Mouse (Mus musculus) intestine, postnatal 0 days (tissue): ENCODE measurements around the gene Ces5a. TPM values are rescaled to one million over a fixed set of nuclear protein-coding genes. Genes with fewer than 3 reads are reported as not detected.
"Not testable (repeated sequence)": the region's sequence is repeated elsewhere in the genome, so short reads cannot be mapped to it uniquely, and the experiment has no call there.

Experiments used
- ATAC-seq: fragments of 200-750 bp; cut with Nextera tagmentation; 2 replicates; pipeline ENCODE4 v1.8.0; 2017; ENCODE audit warnings: mild to moderate bottlenecking, moderate TSS enrichment, moderate library complexity
- H3K27ac ChIP-seq: fragments of 300-500 bp; sonication (generic); 2 replicates; pipeline ENCODE4 v1.5.1; 2014; ENCODE audit warnings: mild to moderate bottlenecking, low read depth, low read length, moderate library complexity
- H3K27me3 ChIP-seq: fragments of 300-500 bp; sonication (generic); replicated peaks from 2 replicates; pipeline ENCODE4 v1.6.1; 2014; ENCODE audit warnings: low read length, mixed read lengths; ENCODE audit not compliant: control insufficient read depth, insufficient read depth
- H3K36me3 ChIP-seq: fragments of 300-500 bp; sonication (generic); 2 replicates; pipeline ENCODE4 v1.6.1; 2014; ENCODE audit warnings: mild to moderate bottlenecking, moderate library complexity; ENCODE audit not compliant: control insufficient read depth, insufficient read depth
- H3K4me1 ChIP-seq: fragments of 300-500 bp; sonication (generic); replicated peaks from 2 replicates; pipeline ENCODE4 v1.6.1; 2014; ENCODE audit warnings: antibody characterized with exemption, low read length, mixed read lengths; ENCODE audit not compliant: control insufficient read depth, insufficient read depth
- H3K4me2 ChIP-seq: fragments of 300-500 bp; sonication (generic); replicated peaks from 2 replicates; pipeline ENCODE4 v1.6.1; 2014; ENCODE audit warnings: low read depth, mild to moderate bottlenecking, moderate library complexity
- H3K4me3 ChIP-seq: fragments of 300-500 bp; sonication (generic); 2 replicates; pipeline ENCODE4 v1.5.1; 2014; ENCODE audit warnings: low read depth, low read length
- H3K9ac ChIP-seq: fragments of 300-500 bp; sonication (generic); 2 replicates; pipeline ENCODE4 v1.6.1; 2014; ENCODE audit warnings: mild to moderate bottlenecking, low read depth, low read length
- H3K9me3 ChIP-seq: fragments of 300-500 bp; sonication (generic); 2 replicates; pipeline ENCODE4 v1.6.1; 2016; ENCODE audit warnings: mixed run types; ENCODE audit not compliant: control insufficient read depth
- CTCF ChIP-seq: sonication (generic); IDR thresholded peaks from 2 replicates; pipeline ENCODE4 v1.5.1; 2016; ENCODE audit warnings: low read depth, mild to moderate bottlenecking, control low read depth, antibody characterized with exemption, moderate library complexity
- WGBS: fragments of 180-500 bp; shearing (Covaris S2); extraction: QIAGEN DNeasy Blood & Tissue Kit; methylation state at CpG from one replicate; pipeline ENCODE4 v1.1.7; 2014; 5-methylcytosine and 5-hydroxymethylcytosine counted together
- polyA plus RNA-seq: library from polyadenylated mRNA; unstranded; fragments of >200 nt; fragmentation: Nextera tagmentation; extraction: Ambion mirVana; gene quantifications from 2 replicates; pipeline ENCODE4 v1.2.1, GENCODE M21; 2015

The Ces5a gene
- polyA plus RNA-seq, 1 experiment from 2014 or later: not detected

DNA sequence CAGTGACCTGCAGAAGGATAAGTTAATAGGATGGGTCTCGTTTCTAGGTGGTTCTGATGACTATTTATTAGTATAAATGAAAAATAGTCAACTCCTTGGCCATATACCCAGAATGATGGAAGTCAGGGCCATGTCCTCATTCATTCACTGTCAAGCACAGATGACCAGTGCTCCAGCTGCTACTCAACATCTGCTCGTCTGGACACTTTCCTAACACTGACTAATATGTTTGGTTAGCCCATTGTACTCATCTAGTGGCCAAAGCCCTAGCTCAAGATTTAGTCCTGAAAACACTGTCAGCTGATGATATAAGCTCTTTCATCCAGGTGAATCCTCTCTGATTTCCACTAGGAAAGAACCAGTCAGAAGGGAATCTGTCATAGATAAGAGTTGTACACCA lies 24.1 kb upstream of the Ces5a start:
- Histone ChIP-seq H3K27ac (no peak overlapping the region), H3K4me1 (no peaks in the 10 kb centered on the region), H3K9ac (no peak overlapping the region), H3K27me3 (no peaks in the 10 kb centered on the region), H3K4me3 (no peak overlapping the region), H3K36me3 (no peaks in the 10 kb centered on the region), H3K9me3 (no peaks in the 10 kb centered on the region), H3K4me2 (no peak overlapping the region)
- TF ChIP-seq CTCF: no peak
- WGBS: 63% methylated on average over 2 of the region's 2 CpGs
- no peak for ATAC-seq

GRCm38 (mm10) chr8:93502634-93503033 lies 33.0 kb downstream of the Ces5a start:
- Histone ChIP-seq H3K27me3 (no peaks in the 10 kb centered on the region), H3K4me3 (no peak overlapping the region), H3K27ac (no peak overlapping the region), H3K9me3 (no peaks in the 10 kb centered on the region), H3K4me2 (no peak overlapping the region), H3K9ac (no peak overlapping the region), H3K4me1 (no peaks in the 10 kb centered on the region), H3K36me3 (no peaks in the 10 kb centered on the region)
- ATAC-seq: no peak
- WGBS: 65% methylated on average over 3 of the region's 3 CpGs
- no peak for TF ChIP-seq CTCF

DNA sequence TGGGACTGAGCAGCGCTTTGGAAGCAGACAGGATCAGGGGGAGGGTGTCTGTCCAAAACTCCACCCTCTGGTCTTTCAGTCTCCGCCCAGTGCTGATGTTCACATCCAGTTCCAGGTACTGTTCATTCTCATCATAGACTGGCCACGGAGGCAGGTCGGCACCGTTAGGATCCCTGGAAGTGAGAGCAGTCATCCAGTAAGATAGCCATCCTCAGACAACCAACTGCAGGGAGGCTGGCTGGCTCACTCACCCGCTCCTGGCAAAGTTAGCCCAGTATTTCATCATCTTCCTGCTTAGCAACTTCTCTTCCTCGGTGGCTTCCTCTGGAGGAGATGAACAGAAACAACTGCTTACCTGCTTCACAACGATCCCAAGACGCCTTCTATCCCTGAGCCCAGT lies 36.2 kb downstream of the Ces5a start:
- Histone ChIP-seq H3K27me3 (no peaks in the 10 kb centered on the region), H3K36me3 (no peaks in the 10 kb centered on the region), H3K4me3 (no peak overlapping the region), H3K4me2 (no peak overlapping the region), H3K9ac (no peak overlapping the region), H3K27ac (no peak overlapping the region), H3K9me3 (no peaks in the 10 kb centered on the region), H3K4me1 (no peaks in the 10 kb centered on the region)
- ATAC-seq: no peak
- TF ChIP-seq CTCF: no peak
- 43% methylated on average over 9 of the region's 9 CpGs for WGBS

GRCm38 (mm10) chr8:93495330-93495729 lies 40.3 kb downstream of the Ces5a start:
- no peaks in the 10 kb centered on the region for H3K36me3 ChIP-seq
- H3K4me3 ChIP-seq: no peak overlapping the region
- TF ChIP-seq CTCF: peak; percentile 90
- no peak overlapping the region for H3K4me2 ChIP-seq
- 16% methylated on average over 6 of the region's 6 CpGs for whole genome bisulfite sequencing
- H3K27ac ChIP-seq: no peak overlapping the region
- no peaks in the 10 kb centered on the region for H3K9me3 ChIP-seq
- no peaks in the 10 kb centered on the region for H3K4me1 ChIP-seq
- H3K9ac ChIP-seq: no peak overlapping the region
- ATAC-seq: no peak
- H3K27me3 ChIP-seq: no peaks in the 10 kb centered on the region

GRCm38 (mm10) chr8:93488743-93489142 lies 46.9 kb downstream of the Ces5a start:
- Histone ChIP-seq H3K27me3 (no peaks in the 10 kb centered on the region), H3K4me2 (no peak overlapping the region), H3K36me3 (no peaks in the 10 kb centered on the region), H3K4me3 (no peak overlapping the region), H3K4me1 (no peaks in the 10 kb centered on the region), H3K27ac (no peak overlapping the region), H3K9ac (no peak overlapping the region), H3K9me3 (no peaks in the 10 kb centered on the region)
- TF ChIP-seq CTCF: no peak
- WGBS: 21% methylated on average over 4 of the region's 4 CpGs
- no peak for ATAC-seq

GRCm38 (mm10) chr8:93478211-93478610 lies 57.4 kb downstream of the Ces5a start:
- no peak for ATAC-seq
- no peak for TF ChIP-seq CTCF
- no peak overlapping the region for H3K27ac ChIP-seq
- H3K4me2 ChIP-seq: no peak overlapping the region
- WGBS: 96% methylated on average over 3 of the region's 3 CpGs
- no peak overlapping the region for H3K9ac ChIP-seq
- H3K27me3 ChIP-seq: no peaks in the 10 kb centered on the region
- no peaks in the 10 kb centered on the region for H3K36me3 ChIP-seq
- no peaks in the 10 kb centered on the region for H3K4me1 ChIP-seq
- no peak overlapping the region for H3K4me3 ChIP-seq
- no peaks in the 10 kb centered on the region for H3K9me3 ChIP-seq

DNA sequence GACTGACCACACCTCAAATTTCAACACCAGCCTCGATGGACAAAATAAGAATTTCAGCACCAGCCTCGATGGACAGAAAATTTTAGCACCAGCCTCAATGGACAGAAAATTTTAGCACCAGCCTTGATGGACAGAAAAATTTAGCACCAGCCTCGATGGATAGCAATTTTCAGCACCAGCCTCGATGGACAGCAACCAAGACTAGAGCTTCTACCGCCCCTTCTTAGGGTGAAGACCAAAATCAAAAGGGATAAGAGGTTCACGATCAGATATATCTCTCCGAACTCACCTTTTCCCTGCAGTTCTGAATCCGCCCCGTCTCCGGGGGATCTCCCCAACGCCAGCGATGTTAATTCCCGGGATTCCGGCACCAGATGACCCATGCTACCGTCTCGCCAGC lies 65.9 kb downstream of the Ces5a start:
- ATAC-seq, H3K27ac ChIP-seq, H3K27me3 ChIP-seq, H3K36me3 ChIP-seq, H3K9me3 ChIP-seq, H3K4me2 ChIP-seq, H3K4me3 ChIP-seq, H3K4me1 ChIP-seq, H3K9ac ChIP-seq: not testable (repeated sequence)
- 78% methylated on average over 16 of the region's 16 CpGs for WGBS
